Mouse (Mus musculus) spleen, postnatal 36 days (tissue): ENCODE results near the gene Rnf213.

Experiments
- DNase-seq, 2 experiments: peaks; one replicate each; pipeline ENCODE4 v3.0.0; 2022; ENCODE audit warnings: low spot score in 2 of 2, mixed read lengths in 1 of 2

The Rnf213 gene

DNA sequence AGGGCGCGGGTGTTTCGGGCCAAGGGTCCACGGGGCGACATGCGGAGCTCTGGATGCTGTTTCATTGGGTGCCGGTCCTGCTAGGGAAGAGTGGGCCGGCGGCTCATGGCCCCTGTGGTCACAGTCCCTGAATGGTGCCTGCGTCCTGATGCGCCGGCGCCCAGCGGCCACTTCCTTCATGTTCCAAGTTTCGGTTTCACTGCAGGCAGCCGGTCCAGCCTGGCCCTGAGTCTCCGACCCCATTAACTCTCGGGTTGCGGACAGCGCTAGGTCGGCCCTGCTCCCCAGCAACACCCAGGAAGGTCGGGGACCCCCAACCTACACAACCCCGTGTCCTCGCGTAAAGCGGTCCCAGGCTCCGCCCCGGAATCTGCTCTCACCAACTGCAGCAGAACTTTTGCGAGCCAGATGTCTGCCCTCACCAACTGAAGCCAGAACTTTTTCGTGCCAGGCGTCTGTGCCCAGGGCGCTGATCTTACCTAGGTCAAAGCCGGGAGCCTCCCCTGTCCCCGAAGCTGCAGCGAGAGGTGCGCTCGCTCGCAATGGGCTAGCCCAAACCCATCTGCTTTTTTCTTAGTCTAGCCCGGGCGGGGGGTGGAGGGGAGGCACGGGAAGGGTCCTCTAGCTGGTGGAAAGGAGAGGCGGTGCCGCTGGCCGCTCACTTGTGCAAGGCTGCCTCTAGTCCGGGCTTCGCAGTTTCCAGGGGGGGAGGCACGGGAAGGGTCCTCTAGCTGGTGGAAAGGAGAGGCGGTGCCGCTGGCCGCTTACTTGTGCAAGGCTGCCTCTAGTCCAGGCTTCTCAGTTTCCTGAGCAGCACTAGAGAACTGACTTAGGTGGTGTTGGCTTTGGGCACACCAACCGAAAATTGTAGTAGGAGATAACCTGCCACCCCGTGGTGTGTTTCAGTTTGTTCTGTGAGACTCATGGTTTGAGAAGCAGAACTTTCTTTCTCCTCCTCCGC is 2.3 kb upstream of the Rnf213 start:
- peak; percentile 73 to 76 for DNase-seq

GRCm38 (mm10) chr11:119391386-119392000 is 1.4 kb upstream of the Rnf213 start:
- DNase-seq = peak; percentile 20 to 39

GRCm38 (mm10) chr11:119392001-119392614 is 792 bp upstream of the Rnf213 start:
- peak; percentile 89 to 94 for DNase-seq

- DNase-seq = no peak
Measured at GRCm38 (mm10) chr11:119393483-119393804, 544 bp downstream of the Rnf213 start.

DNA sequence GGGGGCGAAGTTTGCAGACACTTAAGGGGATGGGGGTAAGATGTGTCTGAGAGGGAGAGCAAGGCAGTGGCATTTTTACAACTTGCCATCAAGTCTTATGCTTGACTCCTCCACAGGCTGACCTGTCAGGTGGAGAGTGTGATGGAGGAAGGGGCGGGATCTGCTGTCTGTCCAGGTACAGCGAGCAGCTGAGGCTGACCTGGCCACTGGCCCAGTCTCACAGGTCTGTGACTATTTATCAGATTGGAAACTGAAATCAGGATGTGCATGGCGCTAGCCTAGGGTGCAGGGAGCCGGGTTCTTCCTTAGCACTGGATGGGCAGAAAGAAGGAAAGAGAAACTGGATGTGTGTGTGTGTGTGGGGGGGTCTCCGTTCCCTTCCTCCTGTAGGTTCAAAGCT is 1.3 kb downstream of the Rnf213 start:
- DNase-seq = no peak

- DNase-seq = no peak
Measured at GRCm38 (mm10) chr11:119395394-119395793, 2.5 kb downstream of the Rnf213 start.

DNA sequence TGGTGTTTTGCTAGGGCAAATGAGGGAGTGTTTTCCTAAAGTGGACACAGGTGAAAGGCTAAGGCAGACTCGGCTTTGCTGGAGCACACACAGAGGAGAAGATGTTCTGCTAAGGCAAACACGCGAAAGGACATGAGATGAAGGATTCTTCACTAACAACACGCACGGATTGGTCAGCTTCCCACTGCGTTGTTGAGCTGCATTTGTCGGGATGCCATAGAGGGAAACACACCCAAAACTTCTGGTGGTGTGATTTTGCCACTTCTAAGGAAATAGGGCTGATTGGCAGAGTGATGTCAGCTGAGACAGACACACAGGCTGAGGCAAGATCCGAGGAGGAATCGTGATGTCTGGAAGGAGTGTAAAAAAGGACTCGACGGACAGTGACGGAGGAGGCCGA is 3.0 kb downstream of the Rnf213 start:
- DNase-seq = no peak

GRCm38 (mm10) chr11:119396461-119396860 is 3.6 kb downstream of the Rnf213 start:
- DNase-seq = no peak

DNA sequence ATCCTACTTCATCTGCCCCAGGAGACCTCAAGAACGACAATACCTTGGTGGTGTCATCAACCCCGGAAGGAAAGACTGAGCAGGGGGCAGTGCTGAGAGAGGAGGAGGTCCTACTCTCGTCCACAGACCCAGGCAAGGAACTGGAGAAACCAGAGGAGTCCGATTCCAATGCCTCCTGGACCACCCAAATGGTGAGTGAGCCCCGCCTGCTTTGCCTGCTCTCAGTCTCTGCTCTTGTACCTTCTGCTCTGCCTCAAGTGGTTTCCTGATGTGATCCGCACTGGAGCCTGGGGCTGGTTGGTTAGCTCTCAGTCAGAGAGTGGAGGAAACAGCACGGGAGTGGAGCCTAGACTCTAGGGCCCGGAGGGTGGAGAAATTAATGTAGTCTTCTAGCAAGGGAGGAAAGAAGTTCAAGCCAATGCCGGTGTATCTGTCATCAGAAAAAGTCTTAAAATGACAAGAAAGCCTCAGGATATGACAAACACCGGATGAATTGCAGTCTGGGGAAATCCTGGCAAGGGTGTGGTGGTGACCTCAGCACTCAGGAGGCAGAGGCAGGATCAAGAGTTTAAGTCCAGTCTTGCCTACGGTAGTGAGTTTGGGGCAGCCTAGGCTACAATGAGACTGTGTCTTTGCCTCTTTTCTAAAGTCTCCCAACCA is 9.7 kb downstream of the Rnf213 start:
- no peak for DNase-seq

GRCm38 (mm10) chr11:119404627-119405026 is 11.7 kb downstream of the Rnf213 start:
- peak; percentile 25 to 39 for DNase-seq

- DNase-seq = no peak
Measured at GRCm38 (mm10) chr11:119407381-119407780, 14.5 kb downstream of the Rnf213 start.

DNA sequence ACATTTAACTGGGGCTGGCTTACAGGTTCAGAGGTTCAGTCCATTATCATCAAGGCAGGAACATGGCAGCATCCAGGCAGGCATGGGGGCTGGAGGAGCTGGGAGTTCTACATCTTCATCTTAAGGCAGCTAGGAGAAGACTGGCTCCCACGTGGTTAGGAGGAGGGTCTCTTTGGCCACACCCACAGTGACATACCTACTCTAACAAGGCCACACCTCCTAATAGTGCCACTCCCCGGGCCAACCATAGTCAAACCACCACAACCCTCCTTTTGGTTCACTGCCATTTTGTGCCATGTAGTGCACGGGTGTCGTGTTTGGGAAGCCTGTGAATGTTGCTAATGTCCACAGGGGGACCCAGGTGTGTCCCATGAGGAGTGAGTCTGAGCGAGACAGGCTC is 15.1 kb downstream of the Rnf213 start:
- DNase-seq = no peak

DNA sequence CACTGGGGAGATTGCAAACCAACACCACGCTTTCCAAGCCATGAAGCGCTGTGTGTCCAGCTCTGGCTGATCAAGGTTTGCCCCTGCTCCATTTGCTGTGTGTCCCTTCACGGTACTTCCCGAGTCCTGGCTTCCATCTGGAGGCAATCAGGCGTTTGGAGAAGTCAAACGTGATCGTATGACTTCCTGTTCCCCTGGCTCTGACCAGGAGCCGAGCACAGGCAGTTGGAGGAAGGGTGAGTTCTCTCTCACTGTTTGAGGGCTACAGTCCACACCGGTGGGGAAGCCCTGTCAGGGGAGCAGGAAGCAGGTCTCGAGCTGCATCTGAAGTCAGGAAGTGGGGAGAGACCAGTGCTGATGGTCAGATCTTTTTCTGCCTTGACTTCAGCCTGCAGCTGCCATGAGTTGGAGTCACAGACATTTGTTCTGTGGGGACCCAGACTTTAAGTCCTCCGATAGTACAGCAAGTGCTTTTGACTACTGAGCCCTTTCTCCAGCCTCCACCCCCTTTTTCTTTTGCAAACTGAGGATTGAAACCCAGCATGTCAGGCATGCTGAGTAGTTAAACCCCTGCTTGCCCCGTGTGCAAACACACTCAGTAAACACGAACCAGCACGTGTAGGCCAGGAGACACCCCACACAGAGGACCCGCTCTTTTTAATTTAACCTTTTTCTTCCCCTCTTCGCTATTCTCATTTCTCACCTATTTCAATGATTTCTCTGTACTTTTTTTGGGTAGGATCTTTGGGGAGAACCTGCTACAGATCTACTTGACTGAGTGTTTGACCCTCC is 26.6 kb downstream of the Rnf213 start:
- DNase-seq = no peak

- DNase-seq = no peak
Measured at GRCm38 (mm10) chr11:119420426-119420825, 27.5 kb downstream of the Rnf213 start.

DNA sequence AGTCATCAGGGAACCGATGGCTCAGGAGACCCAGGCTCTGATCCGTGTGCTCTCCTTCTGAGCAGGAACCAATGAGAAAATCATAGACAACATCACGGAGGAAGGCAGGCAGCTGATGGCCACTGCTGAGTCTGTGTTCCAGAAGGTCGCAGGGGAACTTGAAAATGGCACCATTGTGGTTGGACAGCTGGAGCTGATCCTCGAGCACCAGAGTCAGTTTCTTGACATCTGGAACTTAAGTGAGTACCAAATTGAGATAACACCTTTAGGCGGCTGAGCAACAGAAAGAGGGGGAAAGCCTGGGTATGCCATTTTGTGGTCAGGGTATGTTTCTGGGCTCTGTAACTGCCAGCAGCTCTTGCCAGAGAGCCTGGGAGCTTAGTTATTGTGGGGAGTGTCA is 34.5 kb downstream of the Rnf213 start:
- no peak for DNase-seq

GRCm38 (mm10) chr11:119427986-119428385 is 35.1 kb downstream of the Rnf213 start:
- DNase-seq = no peak

DNA sequence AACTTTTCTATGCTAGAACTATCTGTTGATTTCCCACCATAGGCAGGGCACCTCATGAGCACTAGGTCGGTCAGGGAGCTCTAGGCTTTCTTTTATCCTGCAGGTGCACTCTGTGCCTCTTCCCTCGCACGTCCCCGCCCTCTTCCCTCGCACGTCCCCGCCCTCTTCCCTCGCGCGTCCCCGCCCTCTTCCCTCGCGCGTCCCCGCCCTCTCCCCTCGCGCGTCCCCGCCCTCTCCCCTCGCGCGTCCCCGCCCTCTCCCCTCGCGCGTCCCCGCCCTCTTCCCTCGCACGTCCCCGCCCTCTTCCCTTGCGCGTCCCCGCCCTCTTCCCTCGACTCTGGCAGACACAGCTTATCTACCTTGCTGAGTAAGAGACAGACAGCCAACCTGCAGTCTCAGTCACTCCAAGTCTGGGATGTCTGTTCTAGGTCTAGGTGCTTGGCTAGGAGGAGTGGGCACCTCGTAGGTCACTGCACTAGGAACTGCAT is 35.8 kb downstream of the Rnf213 start:
- peak; percentile 73 to 76 for DNase-seq

GRCm38 (mm10) chr11:119431516-119431915 is 38.6 kb downstream of the Rnf213 start:
- no peak for DNase-seq

DNA sequence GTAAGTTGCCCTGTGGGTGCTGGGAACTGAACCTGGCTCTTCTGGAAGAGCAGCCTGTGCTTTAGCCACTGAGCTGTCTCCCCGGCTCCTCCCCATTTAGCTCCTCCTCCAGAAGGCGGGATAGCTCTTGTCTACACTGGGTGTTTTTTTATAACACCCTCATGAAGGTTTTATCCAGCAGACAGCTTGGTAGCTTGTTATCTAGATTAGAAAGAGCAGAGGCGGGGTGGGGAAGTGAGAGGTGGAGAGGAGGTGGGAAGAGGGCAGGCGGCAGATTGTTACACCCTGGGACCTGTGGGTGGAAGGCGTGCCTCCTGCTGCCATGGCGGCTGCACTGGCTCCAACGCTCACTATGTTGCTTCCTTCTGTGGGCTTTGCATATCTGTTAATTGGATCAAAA is 39.8 kb downstream of the Rnf213 start:
- DNase-seq = peak; percentile 17 to 27

DNA sequence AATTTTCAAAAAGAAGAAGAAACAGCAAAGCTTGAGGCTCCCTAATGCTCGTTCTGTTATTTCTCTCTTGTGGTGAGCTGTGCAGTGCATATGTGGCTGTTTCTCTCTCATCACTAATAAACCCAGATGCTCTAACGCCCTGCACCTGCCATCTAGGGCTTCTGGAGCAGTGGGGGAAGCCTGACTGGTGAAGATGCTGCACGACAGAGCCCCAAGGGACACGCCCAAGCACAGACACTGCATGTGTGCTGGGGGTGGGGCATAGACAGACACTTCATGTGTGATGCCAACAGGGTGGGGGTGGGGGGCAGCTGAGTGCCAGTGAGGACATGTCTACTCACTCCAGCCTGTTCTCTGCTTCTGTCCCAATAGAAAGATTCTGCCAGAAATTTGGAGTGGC is 41.4 kb downstream of the Rnf213 start:
- DNase-seq = peak; percentile 52 to 56
